25 mouse cellular contexts compared by ENCODE assay signal in genomic region chr19:56424606-56425395, GRCm38 (mm10). TPM values are rescaled to one million over a fixed set of nuclear protein-coding genes. Genes with fewer than 3 reads are reported as not detected.
DNase-seq lines count a peak whose midpoint lies in the region; ATAC-seq lines count a peak whose summit lies in the region.
"Had no signal": no experiment of that assay in that cellular context is flagged by ENCODE, and none has a peak within 500 bp of the region (broad histone marks: within the 10 kb centered on the region; RNA-seq: fewer than 3 reads in every experiment).

No protein-coding gene starts in this region.

- peak overlapping the region; percentile 77 to 81; a peak in 3 of 4 replicates for H3K27ac ChIP-seq in heart, embryonic 14.5 days (replicated peaks in 1 of 2; ENCODE audit: control insufficient read depth in 1 of 2, insufficient read depth in 1 of 2, low read depth in 2 of 2, low read length in 2 of 2)
- H3K27ac ChIP-seq in kidney, embryonic 16.5 days (ENCODE audit: low read length), result 0 out of 2 replicates have a peak overlapping the region, but pooled peaks have one; percentile 8
- H3K27ac ChIP-seq: kidney, postnatal 0 days had no signal

- no peak for DNase-seq in heart, postnatal 4 days
- peak; percentile 57 for DNase-seq in kidney, adult 18-20 months
- no peak for DNase-seq in kidney, postnatal 4 days
- DNase-seq in kidney, adult 8-10 months, result peak; percentile 28 to 67
- DNase-seq in yolk sac, embryonic 10.5 days (ENCODE audit: low spot score), result no peak
- no peak for DNase-seq in thymus, postnatal 36 days
- DNase-seq: cerebellum, adult 2 months; cerebellum, postnatal 36 days; forebrain, postnatal 0 days; layer of hippocampus, adult 9-11 months; liver, postnatal 0 days; lung, postnatal 14 days; thymus, postnatal 25 days had no signal

- ATAC-seq in heart, embryonic 14.5 days (ENCODE audit: insufficient number of reproducible peaks, insufficient read depth, low FRiP score, low read depth), result no peak
- ATAC-seq in kidney, embryonic 16.5 days (ENCODE audit: low FRiP score, low TSS enrichment), result no peak; the same call in 1 of the 2 replicates
- ATAC-seq: forebrain, postnatal 0 days; hindbrain, embryonic 16.5 days; liver, postnatal 0 days; midbrain, embryonic 16.5 days had no signal

- H3K4me2 ChIP-seq in heart, embryonic 14.5 days (ENCODE audit: low read length), result no peak overlapping the region
- no peak overlapping the region for H3K4me2 ChIP-seq in kidney, embryonic 16.5 days (replicated peaks; ENCODE audit: low read depth, low read length)
- H3K4me2 ChIP-seq: embryonic facial prominence, embryonic 15.5 days had no signal

- peaks cover 5% of the 10 kb centered on the region; the same call in 1 of the 2 replicates for H3K36me3 ChIP-seq in heart, embryonic 14.5 days (ENCODE audit: control insufficient read depth, insufficient read depth, low read length)
- H3K36me3 ChIP-seq in kidney, embryonic 16.5 days (ENCODE audit: insufficient read depth, low read length), result no peaks in the 10 kb centered on the region; the same call in 1 of the 2 replicates
- H3K36me3 ChIP-seq: embryonic facial prominence, embryonic 15.5 days; forebrain, embryonic 10.5 days; limb, embryonic 10.5 days had no signal

- no peak overlapping the region for H3K9ac ChIP-seq in heart, embryonic 14.5 days (ENCODE audit: low read length)
- no peak overlapping the region for H3K9ac ChIP-seq in kidney, embryonic 16.5 days (replicated peaks; ENCODE audit: low read length)
- H3K9ac ChIP-seq: embryonic facial prominence, embryonic 15.5 days; forebrain, postnatal 0 days; liver, postnatal 0 days had no signal

- no peak overlapping the region for H3K4me3 ChIP-seq in heart, embryonic 14.5 days (ENCODE audit: control insufficient read depth in 1 of 2, insufficient read depth in 1 of 2, low read depth in 1 of 2, low read length in 2 of 2)
- no peak overlapping the region for H3K4me3 ChIP-seq in kidney, embryonic 16.5 days (ENCODE audit: low read length)
- H3K4me3 ChIP-seq: embryonic facial prominence, embryonic 15.5 days; forebrain, embryonic 10.5 days; limb, embryonic 10.5 days; megakaryocyte, embryonic 14.5 days had no signal

- peaks cover 8 to 18% of the 10 kb centered on the region in 2 experiments; a peak in 3 of 4 replicates for H3K4me1 ChIP-seq in heart, embryonic 14.5 days (ENCODE audit: control insufficient read depth in 2 of 2, insufficient read depth in 2 of 2, low read length in 2 of 2)
- peaks cover 10% of the 10 kb centered on the region for H3K4me1 ChIP-seq in kidney, embryonic 16.5 days (ENCODE audit: insufficient read depth, low read length)

- WGBS in heart, embryonic 14.5 days, result 82% methylated on average over 17 of the region's 17 CpGs
- 80% methylated on average over 17 of the region's 17 CpGs for WGBS in kidney, embryonic 16.5 days

- no peaks in the 10 kb centered on the region for H3K27me3 ChIP-seq in heart, embryonic 14.5 days (ENCODE audit: control insufficient read depth, insufficient read depth, low read length)
- H3K27me3 ChIP-seq in kidney, embryonic 16.5 days (ENCODE audit: insufficient read depth, low read length), result no peaks in the 10 kb centered on the region
- H3K27me3 ChIP-seq: embryonic facial prominence, embryonic 15.5 days; megakaryocyte, embryonic 14.5 days had no signal

- H3K9me3 ChIP-seq in heart, embryonic 14.5 days (ENCODE audit: control insufficient read depth, low read length), result no peaks in the 10 kb centered on the region
- no peaks in the 10 kb centered on the region for H3K9me3 ChIP-seq in kidney, embryonic 16.5 days (ENCODE audit: low read length)
- H3K9me3 ChIP-seq: embryonic facial prominence, embryonic 15.5 days; forebrain, embryonic 10.5 days; limb, embryonic 10.5 days; megakaryocyte, embryonic 14.5 days had no signal

RNA-seq across cellular contexts. Expression of gene Casp7, which starts 27.9 kb away (rescaled TPM):
- 28.6 and 32.3 TPM in 2 replicates for polyA plus RNA-seq in heart, embryonic 14.5 days (2014; fragmentation: Nextera tagmentation; extraction: Ambion mirVana)
- 10 to 100 TPM; 26.1 to 26.4 TPM for total RNA-seq in heart, postnatal 4 days (2021)
- polyA plus RNA-seq in kidney, embryonic 16.5 days (2015; fragmentation: Nextera tagmentation; extraction: Ambion mirVana), result 26.6 and 27.2 TPM in 2 replicates

RNA-seq across cellular contexts. Expression of gene Nrap, which starts 35.0 kb away (rescaled TPM):
- polyA plus RNA-seq in heart, embryonic 14.5 days (2014; fragmentation: Nextera tagmentation; extraction: Ambion mirVana), result 35.6 and 40.3 TPM in 2 replicates
- total RNA-seq in heart, postnatal 4 days (2021), result 100 to 1,000 TPM; 261 to 291 TPM
- polyA plus RNA-seq in kidney, embryonic 16.5 days (2015; fragmentation: Nextera tagmentation; extraction: Ambion mirVana), result 0.36 and 0.37 TPM in 2 replicates
- total RNA-seq: adrenal gland, adult 2 months; neutrophil, adult 5-6 weeks had no signal
- polyA plus RNA-seq: adrenal gland, adult 2 months had no signal

RNA-seq across cellular contexts. Expression of gene Plekhs1, which starts 36.6 kb away (rescaled TPM):
- polyA plus RNA-seq in heart, embryonic 14.5 days (2014; fragmentation: Nextera tagmentation; extraction: Ambion mirVana), result 0.08 TPM in 1 of 2 replicates, not detected in the other
- under 1 TPM; 0.62 to 0.65 TPM for total RNA-seq in heart, postnatal 4 days (2021)
- 0.77 and 0.90 TPM in 2 replicates for polyA plus RNA-seq in kidney, embryonic 16.5 days (2015; fragmentation: Nextera tagmentation; extraction: Ambion mirVana)
- total RNA-seq: liver, adult 2 months had no signal
- polyA plus RNA-seq: liver, postnatal 0 days had no signal

Comparison
In these comparisons a context has a peak if more than half of its experiments do, and no peak if none do; other contexts are left out.
1. DNase-seq: peak in kidney, adult 18-20 months (single experiment) and kidney, adult 8-10 months (2 of 2); none in heart, postnatal 4 days (single experiment), kidney, postnatal 4 days (0 of 2), yolk sac, embryonic 10.5 days (single experiment) and thymus, postnatal 36 days (0 of 2).
2. RNA of gene Nrap, which starts 35.0 kb away (polyA plus RNA-seq): 35.6 to 40.3 TPM in heart, embryonic 14.5 days; 0.36 to 0.37 TPM in kidney, embryonic 16.5 days; every median in the first group is over 10 times any median in the second.